ENCODE assay signal across 8 mouse cellular contexts in genomic region chr11:36045681-36046276, GRCm38 (mm10).
DNase-seq lines count a peak whose midpoint lies in the region; ATAC-seq and TF ChIP-seq lines count a peak whose summit lies in the region.

No protein-coding gene starts in this region.

- no peaks in the 10 kb centered on the region for H3K36me3 ChIP-seq in E14TG2a.4 (ENCODE audit: insufficient read depth, low read length)
- H3K36me3 ChIP-seq in embryonic facial prominence, embryonic 15.5 days, result no peaks in the 10 kb centered on the region
- no peaks in the 10 kb centered on the region for H3K36me3 ChIP-seq in heart, embryonic 14.5 days (ENCODE audit: control insufficient read depth, insufficient read depth, low read length)
- H3K36me3 ChIP-seq in liver, embryonic 13.5 days, result no peaks in the 10 kb centered on the region
- H3K36me3 ChIP-seq in neural tube, embryonic 12.5 days, result no peaks in the 10 kb centered on the region; the same call in 1 of the 2 replicates

- peaks cover 7% of the 10 kb centered on the region for H3K9me3 ChIP-seq in E14TG2a.4 (ENCODE audit: low read length)
- no peaks in the 10 kb centered on the region for H3K9me3 ChIP-seq in embryonic facial prominence, embryonic 15.5 days (replicated peaks)
- no peaks in the 10 kb centered on the region for H3K9me3 ChIP-seq in heart, embryonic 14.5 days (ENCODE audit: control insufficient read depth, low read length)
- H3K9me3 ChIP-seq in liver, embryonic 13.5 days (replicated peaks), result no peaks in the 10 kb centered on the region
- H3K9me3 ChIP-seq in neural tube, embryonic 12.5 days, result no peaks in the 10 kb centered on the region

- DNase-seq in brain, adult 2 months (ENCODE audit: low read depth, low spot score), result peak; percentile 91
- peak; percentile 71 for DNase-seq in kidney, postnatal 14 days
- peak; percentile 4 for DNase-seq in liver, embryonic 13.5 days
- peak; percentile 49 for DNase-seq in thymus, postnatal 14 days

- ATAC-seq in embryonic facial prominence, embryonic 15.5 days (ENCODE audit: insufficient number of reproducible peaks, low FRiP score, low TSS enrichment, low read depth), result peak; percentile 11; the same call in 1 of the 2 replicates
- no peak for ATAC-seq in heart, embryonic 14.5 days (ENCODE audit: insufficient number of reproducible peaks, insufficient read depth, low FRiP score, low read depth)
- no peak for ATAC-seq in liver, embryonic 13.5 days (ENCODE audit: low read depth)
- ATAC-seq in neural tube, embryonic 12.5 days (ENCODE audit: low FRiP score, low read depth), result peak; percentile 55

- H3K27me3 ChIP-seq in E14TG2a.4 (ENCODE audit: insufficient read depth, low read length), result peaks cover 46% of the 10 kb centered on the region
- H3K27me3 ChIP-seq in embryonic facial prominence, embryonic 15.5 days, result peaks cover 5% of the 10 kb centered on the region; the same call in 1 of the 2 replicates
- peaks cover 18% of the 10 kb centered on the region for H3K27me3 ChIP-seq in heart, embryonic 14.5 days (ENCODE audit: control insufficient read depth, insufficient read depth, low read length)
- H3K27me3 ChIP-seq in liver, embryonic 13.5 days, result no peaks in the 10 kb centered on the region
- H3K27me3 ChIP-seq in neural tube, embryonic 12.5 days (replicated peaks), result no peaks in the 10 kb centered on the region

- 3% methylated on average over 13 of the region's 13 CpGs for WGBS in embryonic facial prominence, embryonic 15.5 days
- WGBS in heart, embryonic 14.5 days, result 3% methylated on average over 13 of the region's 13 CpGs
- 4% methylated on average over 13 of the region's 13 CpGs for WGBS in liver, embryonic 13.5 days (ENCODE audit: insufficient replicate concordance)
- whole genome bisulfite sequencing in neural tube, embryonic 12.5 days, result 2% methylated on average over 13 of the region's 13 CpGs

- peak; percentile 92 for TF ChIP-seq CTCF in E14TG2a.4 (conservative IDR thresholded peaks at IDR 0.05; ENCODE audit: low read length)

- H3K4me2 ChIP-seq in embryonic facial prominence, embryonic 15.5 days (replicated peaks), result peak overlapping the region; percentile 47
- H3K4me2 ChIP-seq in heart, embryonic 14.5 days (ENCODE audit: low read length), result peak overlapping the region; percentile 64
- peak overlapping the region; percentile 54 for H3K4me2 ChIP-seq in liver, embryonic 13.5 days
- H3K4me2 ChIP-seq in neural tube, embryonic 12.5 days (replicated peaks), result peak overlapping the region; percentile 56

- H3K27ac ChIP-seq in embryonic facial prominence, embryonic 15.5 days (replicated peaks), result no peak overlapping the region
- H3K27ac ChIP-seq in heart, embryonic 14.5 days (replicated peaks in 1 of 2; ENCODE audit: control insufficient read depth in 1 of 2, insufficient read depth in 1 of 2, low read depth in 2 of 2, low read length in 2 of 2), result no peak overlapping the region
- no peak overlapping the region for H3K27ac ChIP-seq in liver, embryonic 13.5 days
- no peak overlapping the region for H3K27ac ChIP-seq in neural tube, embryonic 12.5 days

- H3K4me1 ChIP-seq in E14TG2a.4 (replicated peaks; ENCODE audit: low read depth, low read length), result peaks cover 17% of the 10 kb centered on the region
- H3K4me1 ChIP-seq in embryonic facial prominence, embryonic 15.5 days, result 0 out of 2 replicates have a peak, but pooled peaks cover 6% of the 10 kb centered on the region
- no peaks in the 10 kb centered on the region for H3K4me1 ChIP-seq in heart, embryonic 14.5 days (ENCODE audit: control insufficient read depth in 2 of 2, insufficient read depth in 2 of 2, low read length in 2 of 2)
- H3K4me1 ChIP-seq in liver, embryonic 13.5 days (replicated peaks), result no peaks in the 10 kb centered on the region
- 0 out of 2 replicates have a peak, but pooled peaks cover 6% of the 10 kb centered on the region for H3K4me1 ChIP-seq in neural tube, embryonic 12.5 days

- no peak overlapping the region; the same call in 1 of the 2 replicates for H3K9ac ChIP-seq in embryonic facial prominence, embryonic 15.5 days
- H3K9ac ChIP-seq in heart, embryonic 14.5 days (ENCODE audit: low read length), result peak overlapping the region; percentile 72
- H3K9ac ChIP-seq in liver, embryonic 13.5 days, result peak overlapping the region; percentile 33; the same call in 1 of the 2 replicates
- peak overlapping the region; percentile 47 for H3K9ac ChIP-seq in neural tube, embryonic 12.5 days

- H3K4me3 ChIP-seq in E14TG2a.4 (replicated peaks; ENCODE audit: low read length), result peak overlapping the region; percentile 32
- H3K4me3 ChIP-seq in embryonic facial prominence, embryonic 15.5 days (replicated peaks), result peak overlapping the region; percentile 42
- peak overlapping the region; percentile 52 to 72 for H3K4me3 ChIP-seq in heart, embryonic 14.5 days (ENCODE audit: control insufficient read depth in 1 of 2, insufficient read depth in 1 of 2, low read depth in 1 of 2, low read length in 2 of 2)
- H3K4me3 ChIP-seq in liver, embryonic 13.5 days (replicated peaks), result peak overlapping the region; percentile 43
- peak overlapping the region; percentile 37 for H3K4me3 ChIP-seq in neural tube, embryonic 12.5 days

Comparison
In these comparisons a context has a peak if more than half of its experiments do, and no peak if none do; other contexts are left out.
1. DNase-seq: peak in every context shown above with its lines; median percentile 91 in brain, adult 2 months; 71 in kidney, postnatal 14 days; 49 in thymus, postnatal 14 days; 4 in liver, embryonic 13.5 days.
2. ATAC-seq: peak in embryonic facial prominence, embryonic 15.5 days (single experiment) and neural tube, embryonic 12.5 days (single experiment); none in heart, embryonic 14.5 days (single experiment) and liver, embryonic 13.5 days (single experiment).
3. Peak in every context shown above with its lines, with median percentiles within 50 percentile points of each other: H3K4me3 ChIP-seq and H3K4me2 ChIP-seq.